Mouse (Mus musculus): ENCODE data around the gene 4921504E06Rik.

DNA sequence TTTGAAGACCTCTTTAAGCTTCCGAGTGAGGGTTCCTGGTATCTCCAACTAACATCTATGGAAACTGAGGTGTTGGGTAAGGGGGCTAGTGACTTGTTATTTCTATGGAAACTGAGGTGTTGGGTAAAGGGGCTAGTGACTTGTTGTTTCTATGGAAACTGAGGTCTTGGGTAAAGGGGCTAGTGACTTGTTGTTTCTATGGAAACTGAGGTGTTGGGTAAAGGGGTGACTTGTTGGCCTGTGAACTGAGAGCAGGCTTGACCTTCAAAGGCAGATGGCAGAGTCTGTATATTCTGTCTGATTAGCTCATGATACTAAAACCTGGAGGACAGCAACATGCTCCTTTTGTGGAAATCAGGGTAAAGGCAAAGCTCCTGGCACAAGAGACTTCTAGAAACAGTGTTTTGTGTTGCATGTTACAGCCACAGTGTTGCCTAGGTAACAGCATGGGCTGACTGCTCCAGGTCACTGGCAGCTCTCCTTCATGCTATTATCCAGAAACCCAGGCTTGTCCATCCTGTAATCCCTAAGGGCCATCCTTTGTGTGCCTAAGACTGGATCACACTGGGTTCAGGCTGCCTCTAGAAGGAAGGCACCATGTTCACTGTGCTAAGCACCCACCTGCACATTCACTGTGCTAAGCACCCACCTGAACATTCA lies 133.9 kb downstream of the 4921504E06Rik start:
- TF ChIP-seq CTCF (IDR thresholded peaks at IDR 0.05; ENCODE audit: low read depth, low read length) (no peak), GATA1 (IDR thresholded peaks at IDR 0.05; ENCODE audit: borderline replicate concordance, low read length) (no peak), TAL1 (conservative IDR thresholded peaks at IDR 0.05; ENCODE audit: low read depth, low read length) (no peak), POLR2AphosphoS5 (IDR thresholded peaks at IDR 0.05; ENCODE audit: insufficient replicate concordance, low read depth, low read length) (no peak)

All from G1E (cell line).